Mouse (Mus musculus) lung, postnatal 0 days (tissue): Measurements from ENCODE around the gene Traf5. TPM values are rescaled to one million over a fixed set of nuclear protein-coding genes. Genes with fewer than 3 reads are reported as not detected.

ENCODE experiments used
- ATAC-seq: fragments of 200-750 bp; cut with Nextera tagmentation; 2 replicates; pipeline ENCODE4 v1.8.0; 2017; ENCODE audit warnings: moderate library complexity
- DNase-seq: peaks from one replicate; pipeline ENCODE4 v3.0.0-alpha.2; 2016; ENCODE audit warnings: low spot score
- H3K27ac ChIP-seq: fragments of 300-500 bp; sonication (generic); 2 replicates; pipeline ENCODE4 v1.5.1; 2014; ENCODE audit warnings: antibody characterized with exemption, mild to moderate bottlenecking, low read length, mixed read lengths
- H3K27me3 ChIP-seq: fragments of 300-500 bp; sonication (generic); replicated peaks from 2 replicates; pipeline ENCODE4 v1.6.1; 2014; ENCODE audit warnings: low read length, mixed read lengths; ENCODE audit not compliant: insufficient read depth
- H3K36me3 ChIP-seq: fragments of 300-500 bp; sonication (generic); 2 replicates; pipeline ENCODE4 v1.6.1; 2014; ENCODE audit warnings: low read length, mixed read lengths; ENCODE audit not compliant: insufficient read depth
- H3K4me1 ChIP-seq: fragments of 300-500 bp; sonication (generic); 2 replicates; pipeline ENCODE4 v1.6.1; 2014; ENCODE audit warnings: antibody characterized with exemption, low read depth, low read length, mixed read lengths; ENCODE audit not compliant: insufficient read depth
- H3K4me2 ChIP-seq: fragments of 300-500 bp; sonication (generic); replicated peaks from 2 replicates; pipeline ENCODE4 v1.6.1; 2014; ENCODE audit warnings: low read depth, mild to moderate bottlenecking, low read length, moderate library complexity, mixed read lengths
- H3K4me3 ChIP-seq: fragments of 300-500 bp; sonication (generic); 2 replicates; pipeline ENCODE4 v1.5.1; 2014; ENCODE audit warnings: low read depth, low read length
- H3K9ac ChIP-seq: fragments of 300-500 bp; sonication (generic); replicated peaks from 2 replicates; pipeline ENCODE4 v1.6.1; 2014; ENCODE audit warnings: low read depth, mild to moderate bottlenecking
- H3K9me3 ChIP-seq: fragments of 300-500 bp; sonication (generic); 2 replicates; pipeline ENCODE4 v1.6.1; 2016; ENCODE audit warnings: low read length, mixed read lengths
- CTCF ChIP-seq: IDR thresholded peaks from 2 replicates; pipeline ENCODE4 v1.5.1; 2016; ENCODE audit warnings: antibody characterized with exemption, mild to moderate bottlenecking
- EP300 ChIP-seq: IDR thresholded peaks from 2 replicates; pipeline ENCODE4 v1.6.1; 2016; ENCODE audit warnings: antibody characterized with exemption, mild to moderate bottlenecking, control low read depth
- WGBS: fragments of 180-500 bp; shearing (Covaris S2); extraction: QIAGEN DNeasy Blood & Tissue Kit; methylation state at CpG from one replicate; pipeline ENCODE4 v1.1.7; 2014; 5-methylcytosine and 5-hydroxymethylcytosine counted together
- polyA plus RNA-seq: library from polyadenylated mRNA; unstranded; fragments of >200 nt; fragmentation: Nextera tagmentation; extraction: Ambion mirVana; gene quantifications from 2 replicates; pipeline ENCODE4 v1.2.1, GENCODE M21; 2015

The Traf5 gene
- polyA plus RNA-seq, 1 experiment from 2014 or later, result 27.1 TPM

DNA sequence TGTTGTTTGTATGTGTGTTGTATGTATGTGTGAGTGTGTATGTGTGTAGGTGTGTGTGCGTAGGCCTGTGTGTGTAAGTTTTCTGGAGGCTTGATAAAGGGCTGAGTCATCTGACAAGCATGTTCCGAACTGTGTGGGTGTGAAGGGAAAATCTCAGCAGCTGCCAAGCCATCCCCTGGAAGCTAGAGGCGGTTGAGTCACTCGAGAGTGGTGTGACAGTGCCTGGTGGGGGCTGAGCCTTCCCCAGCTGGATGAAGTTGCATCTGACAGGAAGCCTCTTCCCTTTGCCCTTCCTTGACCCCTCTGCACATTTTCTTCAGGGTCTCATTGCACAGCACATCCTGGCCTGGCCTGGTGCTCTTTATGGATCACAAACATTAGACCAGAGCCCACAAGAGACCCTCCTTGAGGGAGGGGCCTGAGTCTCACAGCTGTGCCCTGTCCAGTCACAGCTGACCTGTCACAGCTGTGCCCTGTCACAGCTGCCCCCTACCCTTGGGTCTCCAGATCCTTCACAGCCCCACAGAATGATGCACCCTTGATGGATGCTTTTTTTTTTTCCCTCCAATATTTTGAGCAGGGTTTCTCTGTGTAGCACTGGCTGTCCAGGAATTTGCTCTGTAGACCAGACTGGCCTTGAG is 30.6 kb downstream of the Traf5 start:
- WGBS, result 23% methylated on average over 4 of the region's 4 CpGs
- H3K36me3 ChIP-seq, result peaks cover 25% of the 10 kb centered on the region; the same call in 1 of the 2 replicates
- DNase-seq (peak; percentile 93), ATAC-seq (peak; percentile 98)
- H3K27ac ChIP-seq, result no peak overlapping the region
- no peaks in the 10 kb centered on the region for H3K27me3 ChIP-seq
- H3K9ac ChIP-seq, result no peak overlapping the region
- peak; percentile 69 for TF ChIP-seq EP300
- 0 out of 2 replicates have a peak, but pooled peaks have one; percentile 6 for TF ChIP-seq CTCF
- no peak overlapping the region for H3K4me2 ChIP-seq
- no peaks in the 10 kb centered on the region for H3K4me1 ChIP-seq
- no peak overlapping the region for H3K4me3 ChIP-seq
- no peaks in the 10 kb centered on the region for H3K9me3 ChIP-seq

DNA sequence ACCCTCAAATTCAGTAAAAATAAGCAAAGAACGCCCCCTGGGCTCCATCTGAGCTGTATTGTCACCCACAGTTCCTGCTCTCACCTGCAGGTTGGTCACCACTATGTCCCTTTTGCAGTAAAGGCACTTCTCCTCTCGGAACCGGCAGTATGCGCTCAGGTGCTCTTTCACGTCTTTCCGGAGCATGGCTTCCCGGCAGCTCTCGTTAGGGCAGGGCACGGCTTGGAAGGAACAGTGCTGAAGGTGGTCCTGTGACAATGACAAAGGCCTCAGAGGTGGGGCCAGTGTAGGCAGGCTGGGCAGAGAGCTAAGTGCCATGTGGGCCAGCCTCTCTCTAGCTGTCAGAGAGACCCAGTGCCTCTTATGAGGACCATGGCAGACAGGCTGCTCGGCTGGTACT is 33.4 kb downstream of the Traf5 start:
- WGBS, result 82% methylated on average over 10 of the region's 10 CpGs
- ATAC-seq, result no peak
- TF ChIP-seq CTCF (no peak), EP300 (no peak)

DNA sequence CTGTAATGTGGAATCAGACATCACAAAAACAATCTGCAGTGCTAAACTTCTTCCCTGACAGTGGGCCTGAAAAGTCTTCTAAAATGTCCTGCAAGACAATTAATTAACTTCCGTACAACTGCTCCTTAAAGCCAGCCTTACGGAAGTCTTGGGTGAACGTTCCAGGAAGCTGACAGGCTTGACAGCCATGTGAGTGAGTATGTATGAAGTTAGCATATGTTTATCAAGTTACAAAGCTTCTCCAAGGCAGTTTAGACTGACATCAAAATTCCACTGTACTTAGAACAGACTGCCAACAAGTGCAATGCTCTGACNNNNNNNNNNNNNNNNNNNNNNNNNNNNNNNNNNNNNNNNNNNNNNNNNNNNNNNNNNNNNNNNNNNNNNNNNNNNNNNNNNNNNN is 38.6 kb downstream of the Traf5 start:
- no peak overlapping the region for H3K4me3 ChIP-seq
- H3K4me1 ChIP-seq, result no peaks in the 10 kb centered on the region
- no peaks in the 10 kb centered on the region for H3K9me3 ChIP-seq
- H3K4me2 ChIP-seq, result no peak overlapping the region
- DNase-seq (no peak), ATAC-seq (peak; percentile 21; the same call in 1 of the 2 replicates)
- H3K27ac ChIP-seq, result no peak overlapping the region
- 51% methylated on average over 3 of the region's 3 CpGs for WGBS
- TF ChIP-seq EP300, result no peak
- TF ChIP-seq CTCF, result no peak
- H3K9ac ChIP-seq, result no peak overlapping the region
- no peaks in the 10 kb centered on the region for H3K27me3 ChIP-seq
- no peaks in the 10 kb centered on the region; the same call in 1 of the 2 replicates for H3K36me3 ChIP-seq

More for the DNA sequence above, 33.4 kb downstream of the Traf5 start:
- Histone ChIP-seq H3K27ac (no peak overlapping the region), H3K27me3 (no peaks in the 10 kb centered on the region), H3K4me1 (no peaks in the 10 kb centered on the region), H3K4me3 (no peak overlapping the region), H3K36me3 (peaks cover 6% of the 10 kb centered on the region; the same call in 1 of the 2 replicates), H3K9me3 (no peaks in the 10 kb centered on the region), H3K4me2 (no peak overlapping the region), H3K9ac (no peak overlapping the region)
- no peak for DNase-seq

DNA sequence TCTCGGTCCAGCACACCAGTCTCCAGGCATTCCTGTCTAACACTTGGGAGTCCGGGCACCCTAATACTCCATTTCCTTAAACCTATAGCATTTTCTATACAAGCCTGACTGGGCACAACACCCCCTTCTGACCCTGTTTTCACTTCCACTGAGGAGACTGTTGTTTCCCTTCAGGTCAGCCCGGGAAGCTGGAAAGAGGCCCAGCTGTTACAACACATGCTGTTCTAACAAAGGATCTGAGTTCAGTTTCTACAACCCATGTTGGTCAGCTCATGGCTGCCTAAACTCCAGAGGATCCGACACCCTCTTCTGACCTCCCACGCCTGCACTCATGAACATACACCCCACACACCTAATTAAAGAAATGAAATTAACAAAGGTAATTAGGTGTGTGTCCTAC is 39.4 kb downstream of the Traf5 start:
- Histone ChIP-seq H3K27ac (no peak overlapping the region), H3K27me3 (no peaks in the 10 kb centered on the region), H3K9me3 (no peaks in the 10 kb centered on the region), H3K9ac (no peak overlapping the region), H3K4me1 (no peaks in the 10 kb centered on the region), H3K4me3 (no peak overlapping the region), H3K36me3 (no peaks in the 10 kb centered on the region; the same call in 1 of the 2 replicates), H3K4me2 (no peak overlapping the region)
- DNase-seq, result no peak
- WGBS, result 79% methylated on average over 5 of the region's 5 CpGs
- TF ChIP-seq EP300 (no peak), CTCF (no peak)
- ATAC-seq, result no peak

DNA sequence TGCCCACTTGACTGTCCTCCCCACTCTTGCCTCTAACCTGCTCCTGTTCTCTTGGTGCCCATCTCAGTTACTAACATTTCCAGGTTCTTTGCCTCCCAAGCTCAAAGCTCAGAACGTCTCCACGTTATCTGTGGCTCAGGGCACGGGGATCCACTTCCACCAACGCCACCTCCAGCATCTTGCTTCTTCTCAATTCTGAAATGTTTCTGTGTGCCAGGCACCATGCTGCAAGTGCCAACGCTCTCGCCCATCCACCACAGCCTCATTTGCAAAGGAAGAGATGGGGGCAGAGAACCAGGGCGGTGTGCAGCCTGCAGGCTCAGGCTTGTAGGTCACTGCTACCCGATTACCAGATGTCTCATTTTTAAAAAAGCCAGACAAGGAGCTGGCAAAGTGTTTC is 39.9 kb downstream of the Traf5 start:
- no peaks in the 10 kb centered on the region for H3K27me3 ChIP-seq
- H3K36me3 ChIP-seq, result no peaks in the 10 kb centered on the region; the same call in 1 of the 2 replicates
- H3K9ac ChIP-seq, result no peak overlapping the region
- no peak for TF ChIP-seq EP300
- TF ChIP-seq CTCF, result no peak
- no peak overlapping the region for H3K4me3 ChIP-seq
- no peaks in the 10 kb centered on the region for H3K4me1 ChIP-seq
- H3K27ac ChIP-seq, result no peak overlapping the region
- ATAC-seq (no peak), DNase-seq (no peak)
- H3K4me2 ChIP-seq, result no peak overlapping the region
- WGBS, result 91% methylated on average over 8 of the region's 8 CpGs
- no peaks in the 10 kb centered on the region for H3K9me3 ChIP-seq

DNA sequence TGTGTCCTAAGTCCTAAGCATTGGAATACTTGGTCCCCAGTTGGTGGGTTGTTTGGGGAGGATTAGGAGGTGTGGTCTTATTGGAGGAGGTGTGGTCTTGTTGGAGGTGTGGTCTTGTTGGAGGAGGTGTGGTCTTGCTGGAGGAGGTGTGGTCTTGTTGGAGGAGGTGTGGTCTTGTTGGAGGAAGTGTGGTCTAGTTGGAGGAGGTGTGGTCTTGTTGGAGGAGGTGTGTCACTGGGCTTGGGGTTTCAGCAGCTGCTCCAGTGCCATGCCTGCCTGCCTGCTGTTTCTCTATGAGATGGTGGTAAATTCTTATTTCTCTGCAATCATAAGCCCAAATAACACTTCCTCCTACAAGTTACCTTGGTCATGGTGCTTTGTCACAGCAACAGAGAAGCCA is 93.3 kb downstream of the Traf5 start:
- Histone ChIP-seq H3K4me1 (no peaks in the 10 kb centered on the region), H3K9me3 (no peaks in the 10 kb centered on the region), H3K9ac (no peak overlapping the region), H3K4me2 (no peak overlapping the region), H3K27ac (no peak overlapping the region), H3K36me3 (peaks cover 4% of the 10 kb centered on the region; the same call in 1 of the 2 replicates), H3K4me3 (no peak overlapping the region), H3K27me3 (no peaks in the 10 kb centered on the region)
- peak; percentile 15 for DNase-seq
- ATAC-seq, result no peak
- TF ChIP-seq CTCF (no peak), EP300 (no peak)
